Mouse (Mus musculus) kidney, postnatal 36 days (tissue): ENCODE data around the gene Adh6a.
"Not testable (repeated sequence)": the region's sequence is repeated elsewhere in the genome, so short reads cannot be mapped to it uniquely, and the experiment has no call there.

Source experiments
- DNase-seq, 2 experiments: peaks; one replicate each; pipeline ENCODE4 v3.0.0; 2021 to 2022; ENCODE audit warnings: mixed read lengths in 2 of 2

Adh6a gene

DNA sequence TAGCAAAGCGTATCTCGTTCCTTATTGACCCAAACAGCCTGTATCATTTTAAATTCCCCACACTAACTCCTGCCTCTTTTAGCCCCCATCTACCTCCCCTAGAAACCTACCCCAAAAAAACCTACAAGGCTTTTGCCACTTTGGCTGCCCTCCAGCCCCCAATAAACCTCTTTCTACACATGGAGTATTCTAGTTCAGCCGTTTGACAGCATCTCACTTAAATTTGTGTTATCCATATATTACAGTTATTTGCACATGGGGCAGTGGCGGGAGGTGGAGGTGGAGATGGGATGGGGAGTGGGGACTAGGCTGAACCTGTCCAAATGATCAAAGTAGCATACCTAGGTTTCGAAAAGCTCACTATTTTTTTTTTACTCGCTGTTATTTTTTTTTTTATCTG, 12.4 kb downstream of the Adh6a start:
- no peak for DNase-seq

- no peak for DNase-seq
Measured at GRCm38 (mm10) chr3:138333910-138334309, 20.8 kb downstream of the Adh6a start.

DNA sequence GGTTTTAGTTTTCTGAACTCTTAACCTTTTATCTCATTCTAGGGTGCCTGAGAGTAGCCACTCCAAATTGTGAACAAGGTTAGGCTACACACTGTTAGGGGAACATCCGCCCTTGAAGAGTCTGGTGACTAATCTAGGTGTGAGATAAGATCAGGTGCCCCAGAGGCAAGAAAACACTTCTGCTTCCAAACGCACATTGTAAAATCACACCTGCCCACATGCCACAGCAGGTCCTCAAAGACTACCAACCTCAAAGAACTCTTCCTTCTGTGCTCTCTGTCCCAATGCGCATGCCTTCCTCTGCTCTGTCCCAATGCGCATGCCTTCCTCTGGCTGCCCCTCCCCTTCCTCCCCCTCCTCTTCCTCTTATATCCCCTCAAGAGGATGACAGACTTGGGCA, 21.2 kb downstream of the Adh6a start:
- no peak for DNase-seq

DNA sequence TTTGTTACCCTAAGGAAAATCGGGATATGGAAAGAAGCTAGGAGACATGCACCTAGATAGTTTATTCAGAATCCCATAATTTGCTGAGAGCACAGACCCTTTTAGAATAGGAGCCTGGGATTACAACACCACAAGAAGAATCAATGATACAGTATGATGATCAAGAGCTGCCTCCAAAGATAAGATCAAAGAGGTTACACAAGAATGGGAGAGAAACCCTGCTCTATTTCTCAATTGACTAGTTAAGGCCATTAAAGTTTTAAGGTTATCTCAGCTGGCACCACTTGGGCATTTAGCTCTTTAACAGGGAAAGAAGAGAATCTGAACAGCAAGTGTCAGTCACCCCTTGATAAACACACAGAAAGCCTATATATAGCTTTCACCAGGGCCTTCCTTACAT, 22.5 kb downstream of the Adh6a start:
- no peak for DNase-seq

GRCm38 (mm10) chr3:138336104-138336754, 23.1 kb downstream of the Adh6a start:
- peak in 1 of 2 experiments; percentile 29 for DNase-seq

DNA sequence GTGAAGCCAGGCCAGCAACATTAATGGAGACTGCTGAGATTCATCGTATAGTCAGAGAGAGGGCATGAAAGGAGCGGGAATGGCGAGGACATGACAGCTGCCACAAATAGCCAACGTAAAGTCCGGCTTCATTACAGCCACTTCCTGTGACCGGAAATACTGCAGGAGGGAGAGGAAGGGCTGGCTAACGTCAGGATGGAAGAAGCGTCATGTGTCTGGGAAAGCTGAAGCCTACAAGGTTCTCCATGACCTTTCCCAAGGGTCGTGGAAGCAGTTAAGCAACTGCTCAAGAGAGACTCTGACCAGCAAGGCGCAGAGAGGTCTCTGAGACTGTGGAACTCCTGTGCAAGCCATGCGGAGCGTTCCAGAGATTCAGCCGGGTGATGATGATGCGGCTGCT, 28.4 kb downstream of the Adh6a start, which contains the start of gene Adh6b:
Gene Adh6b, plus strand, starts transcription at position 305 of the 400 bp plus-strand sequence.
- no peak for DNase-seq

GRCm38 (mm10) chr3:138347041-138347440, 34.0 kb downstream of the Adh6a start:
- DNase-seq, result peak in 1 of 2 experiments; percentile 29

DNA sequence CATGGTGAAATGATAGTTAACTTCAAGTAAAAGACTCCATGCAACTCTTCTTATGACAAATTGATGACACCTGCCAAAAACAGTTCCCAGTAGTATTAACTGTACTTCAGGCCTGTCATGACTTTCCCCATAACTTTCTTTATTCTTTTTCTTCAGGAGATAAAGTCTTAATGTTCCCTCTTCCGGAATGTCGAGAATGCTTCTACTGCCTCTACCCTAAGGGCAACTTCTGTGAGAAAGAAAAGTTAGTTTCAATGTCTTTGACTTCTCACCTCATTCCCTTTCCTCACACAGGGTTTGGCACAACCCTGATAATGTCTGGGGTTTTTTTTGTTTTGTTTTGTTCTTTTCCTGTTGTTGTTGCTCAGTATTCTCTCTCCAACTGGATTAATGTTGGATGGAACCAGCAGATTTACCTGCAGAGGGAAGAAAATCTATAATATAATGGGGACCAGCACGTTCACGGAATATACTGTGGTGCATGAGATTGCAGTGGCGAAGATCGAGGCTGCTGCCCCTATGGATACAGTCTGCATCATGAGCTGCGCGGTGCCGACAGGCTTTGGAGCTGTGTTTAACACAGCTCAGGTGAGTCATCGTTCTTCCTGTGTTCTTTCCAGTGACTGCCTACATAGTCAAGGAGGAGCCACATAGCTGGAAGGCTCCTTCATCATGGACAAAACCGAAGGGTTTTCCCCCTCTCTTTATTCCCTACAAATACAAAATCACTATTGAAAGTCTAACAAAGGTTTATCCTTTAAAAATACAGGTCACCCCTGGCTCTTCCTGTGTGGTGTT, 39.1 kb downstream of the Adh6a start:
- DNase-seq, result no peak

DNA sequence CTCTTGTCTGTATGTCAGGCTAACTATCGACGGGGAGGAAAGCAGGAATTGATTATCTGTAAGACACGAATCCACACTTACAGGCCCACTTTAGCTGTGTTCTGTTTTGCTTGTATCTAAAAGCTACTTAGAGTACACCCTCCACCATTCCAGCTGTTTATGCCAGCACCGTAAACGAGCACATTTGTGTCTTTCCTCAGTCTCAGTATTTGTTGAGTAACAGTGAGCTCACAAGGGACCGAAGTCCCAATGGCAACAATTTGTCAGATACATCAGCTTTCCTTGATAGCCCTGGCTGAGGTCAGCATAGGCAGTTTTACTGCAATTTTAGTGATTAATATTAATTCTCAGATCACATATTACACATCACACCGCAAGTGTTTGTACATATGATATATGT, 45.8 kb downstream of the Adh6a start:
- DNase-seq, result no peak

DNA sequence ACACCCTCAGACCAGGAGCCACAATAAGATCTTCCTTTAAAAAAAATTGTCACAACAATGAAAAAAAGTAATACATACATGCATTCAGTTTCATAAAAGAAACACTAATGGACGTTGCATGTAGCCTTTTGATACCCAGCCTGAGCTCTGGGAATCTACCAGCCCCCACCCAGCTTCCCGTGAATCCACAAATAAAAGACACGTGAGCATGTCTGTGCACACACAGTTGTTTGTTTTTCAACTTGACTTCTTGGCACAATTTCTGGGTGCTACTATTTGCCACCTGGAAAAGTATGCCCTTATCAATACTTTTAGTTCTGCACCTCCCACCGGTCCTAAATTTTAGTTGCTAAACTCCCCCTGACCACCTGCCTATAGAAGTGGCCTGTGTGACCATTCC, 47.6 kb downstream of the Adh6a start:
- DNase-seq, result no peak

DNA sequence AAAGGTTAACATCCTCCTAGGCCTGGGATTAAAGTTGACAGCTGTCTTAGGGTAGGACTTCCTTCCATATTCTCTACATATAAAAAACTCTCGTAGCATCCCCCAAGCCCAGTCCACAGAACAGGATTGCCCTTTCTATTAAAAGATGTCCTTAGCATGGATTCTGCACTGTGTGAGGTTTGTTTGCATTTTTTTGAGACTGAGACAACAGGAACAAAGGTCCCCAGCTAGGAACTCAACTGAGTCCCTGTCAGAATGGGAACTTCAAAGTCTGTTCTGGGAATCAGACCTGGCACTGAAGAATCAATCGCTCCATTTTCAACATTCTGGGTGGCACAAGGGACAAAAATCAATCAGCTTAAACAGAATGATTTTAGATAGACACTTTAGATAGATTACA, 49.8 kb downstream of the Adh6a start:
- DNase-seq, result no peak

- DNase-seq, result peak; percentile 6 to 23
Measured at GRCm38 (mm10) chr3:138366181-138366580, 53.1 kb downstream of the Adh6a start.

- peak; percentile 15 to 23 for DNase-seq
Measured at GRCm38 (mm10) chr3:138369546-138369945, 56.5 kb downstream of the Adh6a start.

DNA sequence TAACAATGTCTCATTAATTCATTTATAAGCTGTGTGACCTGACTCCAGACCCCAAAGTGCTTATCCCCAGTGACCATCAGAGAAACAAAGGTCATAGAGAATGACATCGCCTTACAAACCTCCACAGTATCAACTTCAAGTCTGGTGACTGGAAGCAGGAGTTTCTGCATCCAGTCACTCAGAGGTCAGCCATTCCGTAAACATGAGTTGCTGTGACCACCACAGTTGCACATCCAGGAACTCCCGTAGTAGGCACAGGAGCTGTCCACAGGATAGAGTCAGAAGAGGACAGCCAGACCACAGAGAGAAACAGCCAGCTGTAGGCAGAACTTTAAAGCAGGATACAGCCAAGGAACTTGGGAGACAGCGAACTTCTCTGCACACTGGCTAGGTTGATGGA, 57.2 kb downstream of the Adh6a start:
- DNase-seq, result not testable (repeated sequence)

DNA sequence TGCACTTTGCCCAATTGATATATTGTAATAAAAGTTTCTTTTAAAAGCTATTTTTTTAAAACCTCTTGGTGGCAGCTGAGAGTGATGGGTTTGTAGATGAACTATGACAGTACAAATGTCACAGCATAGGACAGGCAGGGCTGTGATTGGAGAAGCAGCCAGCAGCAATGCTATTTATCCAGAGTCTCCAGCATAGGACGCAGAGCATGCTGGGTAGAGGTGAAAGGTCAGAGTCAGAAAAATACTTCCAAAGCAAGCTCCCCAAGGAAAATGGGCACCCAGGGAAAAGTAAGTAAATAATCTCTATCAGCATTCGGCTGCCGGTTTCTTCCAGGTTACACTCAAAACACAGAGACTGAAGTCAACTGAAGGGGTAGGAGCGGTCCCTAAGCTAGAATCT, 60.8 kb downstream of the Adh6a start:
- peak in 1 of 2 experiments; percentile 8 for DNase-seq

GRCm38 (mm10) chr3:138375148-138375547, 62.1 kb downstream of the Adh6a start:
- DNase-seq, result no peak
